Mouse (Mus musculus): Measurements from ENCODE around the gene Bcar1.

Bcar1 gene

GRCm38 (mm10) chr8:111739604-111740003, 4.0 kb downstream of the Bcar1 start:
- no peak for DNase-seq (ENCODE audit: low read depth, low spot score)

DNA sequence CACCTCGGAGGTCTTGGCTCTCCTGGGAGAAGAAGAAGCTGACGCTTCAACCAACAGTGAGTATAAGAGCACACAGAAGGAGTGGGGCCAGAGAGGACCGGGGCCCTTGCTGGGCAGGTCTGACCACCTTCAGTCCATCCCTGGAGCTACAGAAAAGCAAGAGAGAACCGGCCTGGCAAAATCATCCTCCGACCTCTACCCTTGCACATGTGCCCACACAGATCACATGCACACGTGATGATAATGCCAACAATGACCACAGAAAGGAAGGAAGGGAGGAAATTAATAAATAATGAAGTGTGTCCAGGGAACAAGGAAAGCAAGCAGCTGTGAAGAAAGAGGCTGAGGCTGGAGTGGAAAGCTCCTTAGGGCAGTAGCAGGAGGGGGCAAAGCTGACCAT, 4.7 kb downstream of the Bcar1 start:
- DNase-seq (ENCODE audit: low read depth, low spot score), result no peak

DNA sequence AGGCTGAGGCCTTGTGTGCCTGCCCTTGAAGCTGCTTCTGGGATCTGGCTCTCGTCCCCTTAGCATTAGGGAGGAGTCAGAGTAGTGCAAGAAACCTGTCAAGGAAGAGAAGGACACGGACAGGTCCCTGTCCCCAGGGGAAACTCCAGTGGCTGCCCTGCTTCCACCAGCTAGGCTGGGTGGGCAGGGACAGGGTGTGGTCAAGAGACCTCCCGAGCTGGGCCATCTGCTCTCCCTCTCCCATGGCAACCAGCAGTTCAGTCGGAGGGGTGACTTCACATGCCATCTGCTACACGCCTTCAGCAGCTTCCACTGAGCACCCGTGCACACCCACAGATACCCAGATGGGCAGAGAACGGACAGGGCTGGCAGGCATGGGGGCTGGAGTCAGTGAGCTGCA, 7.3 kb downstream of the Bcar1 start:
- DNase-seq (ENCODE audit: low read depth, low spot score), result no peak

- no peak for DNase-seq (ENCODE audit: low read depth, low spot score)
Measured at GRCm38 (mm10) chr8:111735791-111736190, 7.8 kb downstream of the Bcar1 start.

DNA sequence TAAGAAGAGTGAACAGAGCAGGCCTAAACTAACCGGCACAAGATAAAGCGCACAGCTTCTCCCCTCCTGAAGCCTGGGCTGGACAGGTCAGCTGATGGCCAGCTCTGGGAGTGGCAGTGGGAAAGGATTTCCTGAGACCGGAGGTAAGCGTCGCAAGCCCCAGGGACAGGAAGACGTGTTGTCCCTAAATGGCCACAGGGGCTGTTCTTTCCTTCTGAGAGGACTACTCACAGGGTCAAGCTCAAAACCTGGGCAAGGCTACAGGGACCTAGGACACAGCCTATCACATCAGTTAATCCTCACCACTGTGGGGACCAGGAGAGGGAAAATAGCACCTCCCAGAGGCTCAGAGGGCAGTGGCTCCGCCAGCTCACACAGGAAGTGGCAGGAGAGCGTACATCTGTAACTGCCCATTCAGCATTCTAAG, 8.3 kb downstream of the Bcar1 start:
- no peak for DNase-seq (ENCODE audit: low read depth, low spot score)

GRCm38 (mm10) chr8:111734244-111734960, 9.2 kb downstream of the Bcar1 start:
- DNase-seq (ENCODE audit: low read depth, low spot score), result no peak

GRCm38 (mm10) chr8:111733581-111734243, 9.9 kb downstream of the Bcar1 start:
- DNase-seq (ENCODE audit: low read depth, low spot score), result no peak

GRCm38 (mm10) chr8:111732406-111733085, 11.1 kb downstream of the Bcar1 start:
- DNase-seq (ENCODE audit: low read depth, low spot score), result no peak

- DNase-seq (ENCODE audit: low read depth, low spot score), result peak; percentile 82
Measured at GRCm38 (mm10) chr8:111732004-111732403, 11.6 kb downstream of the Bcar1 start.

- no peak for DNase-seq (ENCODE audit: low read depth, low spot score)
Measured at GRCm38 (mm10) chr8:111731231-111731977, 12.2 kb downstream of the Bcar1 start.

DNA sequence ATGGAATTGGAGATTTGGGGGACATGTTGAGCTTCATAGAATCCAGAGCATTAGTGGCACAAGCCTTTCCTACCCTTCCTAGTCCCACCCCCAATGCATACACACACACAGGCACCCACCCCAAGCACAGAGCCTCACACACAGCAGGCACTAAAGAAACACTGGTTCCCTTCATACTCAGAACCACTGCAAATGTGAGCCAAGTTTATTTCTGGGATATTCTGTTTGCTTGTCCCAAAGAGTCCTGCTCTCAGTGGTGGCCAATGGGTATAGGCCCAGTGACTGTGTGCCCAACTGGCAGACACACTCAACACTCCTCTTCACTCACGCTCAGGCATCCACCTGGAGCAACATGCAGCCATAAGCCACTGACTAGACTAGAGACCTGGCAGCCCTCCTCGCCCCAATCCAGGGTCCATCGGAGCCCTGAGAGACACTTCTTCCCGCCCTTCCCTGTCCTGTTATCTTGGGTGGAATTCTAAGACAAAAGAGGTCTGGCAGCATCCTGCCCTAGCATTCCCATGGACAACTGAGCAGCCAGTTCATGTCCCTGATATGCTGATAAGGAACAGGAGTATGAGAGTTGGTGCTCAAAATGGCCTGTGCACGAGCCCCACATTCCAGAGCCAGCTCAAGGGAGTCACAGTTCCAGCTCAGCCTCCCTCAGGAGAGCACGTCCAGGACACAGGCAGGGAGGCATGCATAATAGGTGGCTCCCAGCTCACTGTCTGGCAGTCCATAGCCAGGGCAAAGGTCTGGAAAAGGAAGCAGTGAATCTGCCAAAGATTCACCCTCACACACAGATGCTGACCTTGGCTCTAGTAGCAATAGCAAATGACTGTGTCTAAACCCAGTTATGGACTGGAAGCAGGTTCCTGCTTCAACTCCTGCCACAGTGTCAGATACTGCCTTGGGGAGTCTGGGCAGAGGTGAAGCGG, 14.1 kb downstream of the Bcar1 start:
- DNase-seq (ENCODE audit: low read depth, low spot score), result no peak

GRCm38 (mm10) chr8:111728481-111728880, 15.1 kb downstream of the Bcar1 start:
- no peak for DNase-seq (ENCODE audit: low read depth, low spot score)

- DNase-seq (ENCODE audit: low read depth, low spot score), result no peak
Measured at GRCm38 (mm10) chr8:111727553-111727952, 16.1 kb downstream of the Bcar1 start.

DNA sequence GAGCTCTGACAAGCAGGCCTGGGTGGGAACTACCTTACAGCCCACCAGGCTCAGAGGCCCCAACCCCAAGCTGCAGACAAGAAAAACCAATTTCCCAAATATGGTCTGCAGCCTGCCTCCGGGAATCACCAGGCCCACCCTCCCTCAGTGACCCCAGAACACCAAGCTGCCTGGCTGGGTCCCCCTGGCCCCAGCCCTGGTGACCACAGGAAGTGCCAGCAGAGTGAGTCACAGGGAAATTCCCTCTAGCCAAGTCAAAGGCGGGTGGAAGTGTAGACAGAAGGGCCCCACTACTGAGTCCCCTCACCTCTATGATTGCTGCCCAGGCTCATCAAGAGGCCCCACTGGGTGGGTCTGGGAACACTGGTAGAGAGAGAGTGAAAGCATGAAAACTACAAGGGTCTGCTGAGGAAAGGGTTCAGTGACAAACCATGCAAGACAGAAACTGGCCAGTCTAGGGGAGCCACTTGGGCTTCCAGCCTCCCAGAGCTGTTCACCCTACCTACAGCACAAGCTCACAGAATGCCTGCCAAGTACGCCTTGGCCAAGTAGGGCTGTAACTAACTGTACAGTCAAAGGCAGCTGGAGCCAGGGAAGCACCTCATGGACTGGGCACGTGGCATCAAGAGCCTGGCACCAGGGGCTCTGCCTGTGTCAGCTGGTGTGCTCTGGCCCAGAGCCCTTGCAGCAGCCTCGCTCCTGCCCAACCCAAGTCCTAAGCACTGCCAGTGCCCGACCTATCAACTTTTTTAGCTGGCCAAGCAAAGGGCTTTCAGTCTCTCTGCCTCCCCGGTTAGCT, 17.3 kb downstream of the Bcar1 start:
- DNase-seq (ENCODE audit: low read depth, low spot score), result no peak

DNA sequence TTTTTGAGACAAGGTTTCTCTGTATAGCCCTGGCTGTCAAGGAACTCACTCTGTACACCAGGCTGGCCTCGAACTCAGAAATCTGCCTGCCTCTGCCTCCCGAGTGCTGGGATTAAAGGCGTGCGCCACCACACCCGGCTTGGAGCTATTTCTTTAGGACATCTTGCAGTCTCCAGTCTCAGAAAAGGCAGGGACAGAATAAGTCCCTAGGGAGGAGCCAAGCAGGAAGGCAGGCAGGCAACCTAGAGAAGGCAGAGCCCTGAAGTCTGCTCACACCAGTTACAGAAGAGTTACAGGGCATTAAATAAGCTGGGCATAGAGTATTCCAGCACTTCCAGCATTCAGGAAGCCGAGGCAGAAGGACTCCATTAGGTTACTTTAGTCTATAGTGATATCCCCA, 18.3 kb downstream of the Bcar1 start:
- DNase-seq (ENCODE audit: low read depth, low spot score), result no peak

DNA sequence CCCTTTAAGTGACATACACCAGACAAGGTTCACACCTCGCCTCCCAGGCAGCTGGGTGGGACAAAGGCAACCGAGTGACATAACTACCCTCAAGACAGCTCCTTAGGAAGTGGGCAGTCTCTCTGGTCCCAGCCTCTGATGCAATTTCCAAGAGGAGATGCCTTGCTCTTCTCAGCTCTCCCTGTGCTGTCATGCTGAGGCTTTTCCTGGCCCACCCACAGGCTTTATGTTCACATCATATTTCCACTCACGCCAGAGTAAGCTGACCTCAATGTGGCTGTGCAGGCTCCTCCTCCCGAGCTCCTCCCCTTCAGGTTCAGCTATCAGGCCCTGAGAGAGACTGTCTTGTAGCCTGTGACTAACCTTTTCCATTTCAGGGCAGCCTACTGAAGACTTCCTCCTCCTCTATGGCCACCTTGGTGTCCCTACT, 23.5 kb downstream of the Bcar1 start:
- no peak for DNase-seq (ENCODE audit: low read depth, low spot score)

GRCm38 (mm10) chr8:111718937-111719336, 24.7 kb downstream of the Bcar1 start:
- no peak for DNase-seq (ENCODE audit: low read depth, low spot score)

DNA sequence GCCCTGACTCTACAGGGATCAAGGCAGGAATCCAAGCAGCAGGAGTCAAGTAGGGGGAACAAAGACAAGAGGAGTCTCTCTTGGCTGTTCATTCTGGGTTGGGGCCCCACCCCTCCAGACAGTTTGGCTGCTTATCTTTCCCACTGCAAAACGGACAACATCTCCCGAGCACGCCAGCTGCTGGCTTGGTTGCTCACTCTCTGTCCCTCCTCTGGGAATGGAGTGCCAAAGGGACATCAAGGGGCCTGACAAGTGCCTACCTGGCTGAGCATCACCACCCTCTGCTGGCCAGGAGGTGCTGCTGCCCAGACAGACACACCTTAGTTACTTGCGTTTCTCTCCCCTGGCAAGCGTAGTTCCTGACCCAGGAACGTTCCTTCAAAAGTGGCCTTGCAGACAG, 25.7 kb downstream of the Bcar1 start:
- DNase-seq (ENCODE audit: low read depth, low spot score), result no peak

GRCm38 (mm10) chr8:111717488-111717792, 26.2 kb downstream of the Bcar1 start:
- DNase-seq (ENCODE audit: low read depth, low spot score), result no peak
